ENCODE assay signal across 9 mouse cellular contexts in the genomic region with DNA sequence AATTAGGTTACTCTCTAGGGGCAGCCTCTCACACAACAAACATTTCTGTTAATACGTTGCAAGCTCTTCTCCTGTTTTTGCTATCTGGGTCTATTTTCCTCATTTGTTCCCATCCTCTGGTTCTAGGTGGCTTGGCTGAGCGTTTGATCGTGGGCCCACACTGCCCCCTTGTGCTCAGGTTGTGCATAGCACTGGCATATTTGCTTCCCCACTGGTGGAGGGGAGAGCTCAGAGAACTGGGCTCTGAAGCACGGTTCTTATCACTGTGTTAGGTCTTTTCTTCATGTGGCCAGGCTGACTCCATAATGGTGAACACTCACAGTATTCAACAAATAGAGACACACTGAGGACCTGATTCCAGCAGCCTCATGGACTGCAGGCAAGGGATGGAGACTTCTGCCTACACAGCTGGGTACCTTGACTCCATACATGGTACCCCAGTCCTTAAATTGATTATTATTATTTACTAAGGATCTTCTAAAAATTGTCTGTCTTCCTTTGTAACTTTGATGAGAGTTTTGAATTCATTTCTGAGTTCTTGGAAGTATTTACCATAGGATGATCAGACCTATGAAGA. TPM values are rescaled to one million over a fixed set of nuclear protein-coding genes. Genes with fewer than 3 reads are reported as not detected.
DNase-seq lines count a peak whose midpoint lies in the region; ATAC-seq and TF ChIP-seq lines count a peak whose summit lies in the region.
"Had no signal": no experiment of that assay in that cellular context is flagged by ENCODE, and none has a peak within 500 bp of the region (broad histone marks: within the 10 kb centered on the region; RNA-seq: fewer than 3 reads in every experiment).

No protein-coding gene starts in this region.

- no peaks in the 10 kb centered on the region for H3K9me3 ChIP-seq in G1E (replicated peaks)
- H3K9me3 ChIP-seq in hindbrain, embryonic 11.5 days (ENCODE audit: control insufficient read depth, low read length): no peaks in the 10 kb centered on the region
- H3K9me3 ChIP-seq: liver, embryonic 15.5 days had no signal

- WGBS in hindbrain, embryonic 11.5 days: 10% methylated on average over 4 of the region's 4 CpGs

- ATAC-seq in G1E (ENCODE audit: extremely low read depth, insufficient number of reproducible peaks, low FRiP score, poor library complexity, severe bottlenecking): peak; percentile 60
- peak; percentile 72 for ATAC-seq in hindbrain, embryonic 11.5 days (ENCODE audit: low FRiP score)

- H3K36me3 ChIP-seq in G1E (replicated peaks): no peaks in the 10 kb centered on the region
- no peaks in the 10 kb centered on the region for H3K36me3 ChIP-seq in hindbrain, embryonic 11.5 days (ENCODE audit: control insufficient read depth, insufficient read depth, low read length)
- H3K36me3 ChIP-seq: liver, embryonic 15.5 days had no signal

- H3K4me1 ChIP-seq in G1E (ENCODE audit: insufficient read depth, low read depth, low read length): no peaks in the 10 kb centered on the region
- no peaks in the 10 kb centered on the region for H3K4me1 ChIP-seq in hindbrain, embryonic 11.5 days (replicated peaks; ENCODE audit: control insufficient read depth, insufficient read depth, low read length)
- H3K4me1 ChIP-seq: liver, embryonic 15.5 days had no signal

- peak; percentile 37 for DNase-seq in G1E (ENCODE audit: low spot score)
- DNase-seq in cerebellum, adult 11-12 months: peak; percentile 38
- DNase-seq in forelimb bud, embryonic 11.5 days (ENCODE audit: low read depth, low spot score): peak; percentile 56
- DNase-seq in hindbrain, embryonic 11.5 days (ENCODE audit: low spot score): peak; percentile 86
- peak; percentile 52 for DNase-seq in layer of hippocampus, adult 9-11 months
- peak; percentile 78 for DNase-seq in lung, postnatal 36 days
- DNase-seq in right cerebral cortex, adult 18-20 months: peak; percentile 74
- peak; percentile 61 for DNase-seq in urinary bladder, adult 2 months (ENCODE audit: low spot score)

- H3K4me2 ChIP-seq in hindbrain, embryonic 11.5 days (replicated peaks; ENCODE audit: low read depth, low read length): no peak overlapping the region
- H3K4me2 ChIP-seq: liver, embryonic 15.5 days had no signal

- TF ChIP-seq CTCF in G1E (IDR thresholded peaks at IDR 0.05; ENCODE audit: low read depth, low read length): peak; percentile 85

- H3K4me3 ChIP-seq in G1E (ENCODE audit: low read depth, low read length): no peak overlapping the region
- no peak overlapping the region for H3K4me3 ChIP-seq in hindbrain, embryonic 11.5 days (ENCODE audit: low read depth, low read length)
- H3K4me3 ChIP-seq: liver, embryonic 15.5 days had no signal

- no peak overlapping the region for H3K9ac ChIP-seq in hindbrain, embryonic 11.5 days (ENCODE audit: low read depth, low read length)
- H3K9ac ChIP-seq: liver, embryonic 15.5 days had no signal

- H3K27me3 ChIP-seq in G1E (ENCODE audit: insufficient read depth, low read length): no peaks in the 10 kb centered on the region
- H3K27me3 ChIP-seq in hindbrain, embryonic 11.5 days (ENCODE audit: control insufficient read depth, insufficient read depth, low read length): no peaks in the 10 kb centered on the region
- H3K27me3 ChIP-seq: liver, embryonic 15.5 days had no signal

- no peak overlapping the region for H3K27ac ChIP-seq in hindbrain, embryonic 11.5 days (ENCODE audit: low read depth, low read length)
- H3K27ac ChIP-seq: liver, embryonic 15.5 days had no signal

RNA-seq across cellular contexts. Expression of a gene that starts 49.6 kb away (rescaled TPM):
- total RNA-seq in G1E (2014; fragmentation: Nextera tagmentation): not detected in 2 replicates
- 0.12 and 0.44 TPM in 2 replicates for total RNA-seq in G1E (2017)
- not detected in 2 replicates for polyA plus RNA-seq in G1E (2012)
- polyA plus RNA-seq in hindbrain, embryonic 11.5 days (2014; fragmentation: Nextera tagmentation; extraction: Ambion mirVana): 1.1 and 2.3 TPM in 2 replicates
- 4.3 and 5.1 TPM in 2 replicates for polyA plus RNA-seq in urinary bladder, adult 2 months (2012; rRNA removed)
